Mouse (Mus musculus) forebrain, embryonic 16.5 days (tissue): ENCODE measurements around the gene Arhgap25. TPM values are rescaled to one million over a fixed set of nuclear protein-coding genes. Genes with fewer than 3 reads are reported as not detected.
A peak's percentile ranks its signal among the peaks of the same experiment; 100 is the strongest.

ENCODE experiments used
- ATAC-seq: fragments of 200-750 bp; cut with Nextera tagmentation; 2 replicates; pipeline ENCODE4 v1.8.0; 2017; ENCODE audit warnings: mild to moderate bottlenecking, moderate library complexity
- H3K27ac ChIP-seq: fragments of 300-500 bp; sonication (generic); 2 replicates; pipeline ENCODE4 v1.5.1; 2014; ENCODE audit warnings: low read length, control low read depth
- H3K27me3 ChIP-seq: fragments of 300-500 bp; sonication (generic); replicated peaks from 2 replicates; pipeline ENCODE4 v1.6.1; 2014; ENCODE audit warnings: low read length; ENCODE audit not compliant: control insufficient read depth, insufficient read depth
- H3K36me3 ChIP-seq: fragments of 300-500 bp; sonication (generic); 2 replicates; pipeline ENCODE4 v1.6.1; 2014; ENCODE audit not compliant: control insufficient read depth, insufficient read depth
- H3K4me1 ChIP-seq: fragments of 300-500 bp; sonication (generic); replicated peaks from 2 replicates; pipeline ENCODE4 v1.6.1; 2014; ENCODE audit warnings: low read length; ENCODE audit not compliant: control insufficient read depth, insufficient read depth
- H3K4me2 ChIP-seq: fragments of 300-500 bp; sonication (generic); 2 replicates; pipeline ENCODE4 v1.6.1; 2014; ENCODE audit warnings: mild to moderate bottlenecking, low read length, control low read depth
- H3K4me3 ChIP-seq: fragments of 300-500 bp; sonication (generic); replicated peaks from 2 replicates; pipeline ENCODE4 v1.5.1; 2014; ENCODE audit warnings: mild to moderate bottlenecking, low read length, control low read depth
- H3K9ac ChIP-seq: fragments of 300-500 bp; sonication (generic); replicated peaks from 2 replicates; pipeline ENCODE4 v1.6.1; 2014; ENCODE audit warnings: low read depth, low read length, control low read depth
- H3K9me3 ChIP-seq: fragments of 300-500 bp; sonication (generic); 2 replicates; pipeline ENCODE4 v1.6.1; 2016; ENCODE audit warnings: low read length; ENCODE audit not compliant: control insufficient read depth
- WGBS: fragments of 180-500 bp; shearing (Covaris S2); extraction: QIAGEN DNeasy Blood & Tissue Kit; methylation state at CpG from one replicate; pipeline ENCODE4 v1.1.7; 2014; 5-methylcytosine and 5-hydroxymethylcytosine counted together
- polyA plus RNA-seq: library from polyadenylated mRNA; unstranded; fragments of >200 nt; fragmentation: Nextera tagmentation; extraction: Ambion mirVana; gene quantifications from 2 replicates; pipeline ENCODE4 v1.2.1, GENCODE M21; 2015

Arhgap25 gene
- polyA plus RNA-seq, 1 experiment from 2014 or later: 2.2 TPM

DNA sequence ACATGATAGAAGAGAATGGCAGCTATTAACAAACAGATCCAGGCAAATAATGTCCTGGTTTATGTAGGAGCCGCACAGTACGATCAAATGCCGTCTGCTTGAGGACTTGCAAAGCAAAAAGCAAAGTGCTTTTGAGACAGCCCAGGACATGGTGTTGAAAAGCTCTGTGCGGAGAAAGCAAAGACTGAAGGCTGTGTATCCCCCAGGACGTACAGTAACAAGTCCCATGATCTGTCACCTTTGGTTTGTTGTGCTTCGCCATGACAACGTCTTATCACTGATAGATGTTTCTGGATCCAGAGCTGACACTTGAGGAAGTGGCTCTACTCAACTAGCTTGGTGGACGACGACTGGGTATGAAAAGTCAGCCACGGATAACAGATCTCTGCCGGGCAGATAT is 89.8 kb downstream of the Arhgap25 start:
- H3K4me2 ChIP-seq: no peak overlapping the region
- no peak for ATAC-seq
- H3K9me3 ChIP-seq: no peaks in the 10 kb centered on the region
- 93% methylated on average over 11 of the region's 11 CpGs for WGBS
- no peaks in the 10 kb centered on the region for H3K36me3 ChIP-seq
- no peaks in the 10 kb centered on the region for H3K27me3 ChIP-seq
- H3K4me3 ChIP-seq: no peak overlapping the region
- H3K9ac ChIP-seq: no peak overlapping the region
- H3K27ac ChIP-seq: no peak overlapping the region
- no peaks in the 10 kb centered on the region for H3K4me1 ChIP-seq

DNA sequence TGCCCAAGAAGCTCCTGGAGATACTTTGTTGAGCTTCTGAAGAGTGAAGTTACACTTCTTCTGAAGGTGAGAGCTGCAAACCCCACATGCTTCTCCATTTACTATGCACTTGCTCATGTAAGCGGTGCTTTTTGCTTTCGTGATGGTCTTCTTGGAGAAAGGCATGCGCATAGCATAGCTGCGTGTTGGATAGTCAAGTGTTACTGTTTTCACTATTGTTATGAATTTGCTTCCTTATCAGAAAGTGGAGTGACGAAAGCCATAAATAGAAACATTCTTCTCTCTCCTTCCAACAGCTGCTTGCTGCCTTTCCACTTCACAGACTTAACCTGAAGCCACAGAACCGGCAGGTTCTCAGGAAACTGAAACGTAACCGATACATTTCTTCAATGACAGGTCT is 96.3 kb downstream of the Arhgap25 start:
- Histone ChIP-seq H3K4me3 (no peak overlapping the region), H3K4me2 (no peak overlapping the region), H3K9me3 (no peaks in the 10 kb centered on the region), H3K27ac (no peak overlapping the region), H3K36me3 (no peaks in the 10 kb centered on the region), H3K4me1 (no peaks in the 10 kb centered on the region), H3K27me3 (no peaks in the 10 kb centered on the region), H3K9ac (no peak overlapping the region)
- ATAC-seq: no peak
- WGBS: 86% methylated on average over 8 of the region's 8 CpGs

DNA sequence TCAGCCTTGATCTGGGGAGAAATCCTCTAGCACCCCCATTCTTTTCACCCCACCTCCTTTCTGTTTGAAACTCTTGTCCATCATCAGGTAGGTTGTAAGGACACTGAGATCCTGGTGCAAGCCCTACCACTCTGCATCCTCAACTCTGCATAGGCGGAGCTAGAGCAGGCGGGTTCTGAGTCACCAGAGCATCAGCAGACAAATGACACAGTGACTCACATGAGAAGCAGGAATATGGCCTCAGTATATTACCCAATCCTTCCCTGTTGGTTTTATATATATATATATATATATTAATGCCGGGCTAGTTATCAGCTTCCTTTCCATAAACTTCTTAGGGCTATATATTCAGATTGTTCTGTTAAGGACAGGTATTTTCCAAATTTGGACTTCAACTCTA is 97.3 kb downstream of the Arhgap25 start:
- Histone ChIP-seq H3K9ac (no peak overlapping the region), H3K4me2 (no peak overlapping the region), H3K4me3 (no peak overlapping the region), H3K36me3 (no peaks in the 10 kb centered on the region), H3K4me1 (no peaks in the 10 kb centered on the region), H3K9me3 (no peaks in the 10 kb centered on the region), H3K27me3 (no peaks in the 10 kb centered on the region), H3K27ac (no peak overlapping the region)
- 96% methylated on average over 3 of the region's 3 CpGs for WGBS
- no peak for ATAC-seq

DNA sequence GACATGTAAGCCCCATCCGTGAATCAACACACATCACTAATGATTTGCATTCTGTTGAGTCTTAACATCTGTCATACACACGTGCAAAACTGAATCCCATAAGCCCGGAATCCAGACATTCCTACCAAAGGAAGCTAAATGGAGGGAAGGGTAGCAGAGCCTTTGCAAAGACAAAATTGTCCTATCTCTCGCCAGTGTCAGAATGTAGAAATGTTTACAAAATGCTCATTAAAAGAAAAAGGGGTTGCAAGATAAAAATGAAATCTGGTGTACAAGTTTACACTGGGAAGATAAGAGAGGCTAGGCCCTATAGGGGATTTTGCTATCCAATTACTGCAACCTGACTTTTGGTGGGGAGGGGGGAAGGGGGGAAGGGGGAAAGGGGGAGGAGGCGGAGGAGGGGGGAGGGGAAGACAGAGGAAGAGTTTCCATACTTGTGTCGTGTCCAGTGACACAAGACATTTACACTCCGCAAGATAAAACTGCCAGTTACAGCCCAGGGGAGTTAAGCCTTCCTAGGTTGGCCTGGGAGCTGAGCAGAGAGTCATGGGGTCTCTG is 104.5 kb downstream of the Arhgap25 start, which contains the start of gene Bmp10:
TSS of gene Bmp10 (plus strand) at position 508 of the 558 bp plus-strand sequence.
- ATAC-seq: no peak
- 0 out of 2 replicates have a peak, but pooled peaks cover 3% of the 10 kb centered on the region for H3K4me1 ChIP-seq
- no peak within 1 kb of the TSS for H3K9ac ChIP-seq
- 86% methylated on average over 7 of the region's 7 CpGs for WGBS
- no peak within 1 kb of the TSS for H3K4me3 ChIP-seq
- H3K27ac ChIP-seq: no peak within 1 kb of the TSS
- H3K27me3 ChIP-seq: no peaks in the 10 kb centered on the region
- no peaks in the 10 kb centered on the region for H3K36me3 ChIP-seq
- no peaks in the 10 kb centered on the region for H3K9me3 ChIP-seq
- no peak within 1 kb of the TSS for H3K4me2 ChIP-seq

DNA sequence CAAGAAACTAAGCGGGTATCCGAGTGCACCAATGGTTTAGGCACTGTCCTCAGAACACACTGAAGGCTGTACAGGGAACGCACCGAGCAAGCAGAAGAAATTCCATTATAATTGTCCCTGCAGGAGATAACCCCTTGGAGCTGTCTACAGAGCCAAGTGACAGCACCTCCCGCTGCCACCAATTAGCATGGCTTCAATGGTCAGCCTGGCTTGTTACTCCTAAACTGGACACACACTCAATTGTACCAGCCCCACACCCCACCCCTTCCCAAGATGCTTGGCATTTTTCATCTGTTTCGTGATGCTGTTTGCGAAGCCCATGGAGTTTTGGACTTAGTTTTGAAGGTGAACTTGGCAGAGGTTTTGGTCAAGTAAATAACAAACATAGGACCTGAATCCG is 105.4 kb downstream of the Arhgap25 start:
- Histone ChIP-seq H3K27ac (no peak overlapping the region), H3K27me3 (no peaks in the 10 kb centered on the region), H3K4me3 (no peak overlapping the region), H3K36me3 (no peaks in the 10 kb centered on the region), H3K4me2 (no peak overlapping the region), H3K9ac (no peak overlapping the region), H3K4me1 (0 out of 2 replicates have a peak, but pooled peaks cover 3% of the 10 kb centered on the region), H3K9me3 (no peaks in the 10 kb centered on the region)
- ATAC-seq: no peak
- 35% methylated on average over 8 of the region's 8 CpGs for WGBS

DNA sequence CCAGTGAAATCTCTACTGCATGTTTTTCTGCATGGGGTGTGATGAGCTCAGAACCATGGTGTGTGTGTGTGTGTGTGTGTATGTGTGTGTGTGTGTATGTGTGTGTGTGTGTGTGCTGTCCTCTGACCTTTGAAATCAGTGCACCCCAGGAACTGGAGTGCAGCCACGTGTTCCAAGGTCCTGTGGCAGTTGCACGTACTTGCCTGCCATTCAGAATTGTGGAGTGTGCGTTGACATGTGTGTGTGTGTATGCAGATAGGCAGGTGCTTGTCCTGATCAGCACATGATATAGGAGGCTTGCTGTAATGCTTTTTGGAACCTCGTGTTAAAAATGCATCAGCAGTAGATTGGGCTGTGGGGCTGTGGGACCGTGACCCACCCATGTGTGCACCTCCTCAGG is 106.1 kb downstream of the Arhgap25 start:
- Histone ChIP-seq H3K9me3 (no peaks in the 10 kb centered on the region), H3K4me2 (no peak overlapping the region), H3K4me1 (0 out of 2 replicates have a peak, but pooled peaks cover 3% of the 10 kb centered on the region), H3K36me3 (no peaks in the 10 kb centered on the region), H3K27me3 (no peaks in the 10 kb centered on the region), H3K27ac (no peak overlapping the region), H3K9ac (no peak overlapping the region), H3K4me3 (no peak overlapping the region)
- 77% methylated on average over 5 of the region's 5 CpGs for WGBS
- no peak for ATAC-seq

DNA sequence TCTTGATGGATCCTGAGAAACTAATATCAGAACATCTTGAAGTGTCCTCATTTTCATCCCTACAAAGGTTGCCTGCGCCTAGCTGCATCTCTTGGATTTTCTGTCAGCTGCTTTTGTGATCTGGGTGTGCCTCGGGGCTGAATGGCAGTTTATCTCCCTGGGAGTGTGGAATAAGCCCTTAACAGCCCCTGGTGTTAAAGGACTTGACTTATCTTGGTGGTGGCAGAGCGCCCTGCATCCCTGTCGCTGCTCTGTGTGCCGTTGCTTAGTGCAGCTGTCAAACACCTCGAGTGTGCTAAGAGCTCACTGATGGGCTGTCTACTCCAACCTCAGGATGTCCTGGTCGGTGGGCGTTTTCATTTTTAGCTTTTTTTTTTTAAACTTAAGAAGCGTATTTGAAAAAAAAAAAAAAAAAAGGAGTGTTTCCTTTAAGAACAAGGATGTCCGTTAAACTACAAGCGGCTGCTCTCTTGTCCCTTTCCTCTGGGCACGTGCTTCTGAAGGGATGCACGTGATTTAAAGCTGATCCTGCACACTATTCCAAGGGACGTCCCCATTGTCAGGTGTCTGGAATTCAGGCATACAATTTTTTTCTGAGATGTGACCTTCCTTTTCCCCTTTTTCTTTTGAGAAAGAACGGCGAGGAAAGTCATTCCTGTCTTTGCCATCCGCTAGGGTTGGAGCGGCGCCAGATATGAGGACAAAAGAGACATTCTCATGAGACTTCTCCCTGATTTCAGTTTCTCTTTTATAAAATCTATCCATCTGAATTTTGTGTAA is 108.8 kb downstream of the Arhgap25 start:
- Histone ChIP-seq H3K4me1 (0 out of 2 replicates have a peak, but pooled peaks cover 3% of the 10 kb centered on the region), H3K36me3 (no peaks in the 10 kb centered on the region), H3K9me3 (no peaks in the 10 kb centered on the region), H3K27ac (no peak overlapping the region), H3K4me2 (peak overlapping the region; percentile 13), H3K4me3 (peak overlapping the region; percentile 10), H3K9ac (no peak overlapping the region), H3K27me3 (no peaks in the 10 kb centered on the region)
- no peak; the same call in 1 of the 2 replicates for ATAC-seq
- 46% methylated on average over 19 of the region's 19 CpGs for WGBS

DNA sequence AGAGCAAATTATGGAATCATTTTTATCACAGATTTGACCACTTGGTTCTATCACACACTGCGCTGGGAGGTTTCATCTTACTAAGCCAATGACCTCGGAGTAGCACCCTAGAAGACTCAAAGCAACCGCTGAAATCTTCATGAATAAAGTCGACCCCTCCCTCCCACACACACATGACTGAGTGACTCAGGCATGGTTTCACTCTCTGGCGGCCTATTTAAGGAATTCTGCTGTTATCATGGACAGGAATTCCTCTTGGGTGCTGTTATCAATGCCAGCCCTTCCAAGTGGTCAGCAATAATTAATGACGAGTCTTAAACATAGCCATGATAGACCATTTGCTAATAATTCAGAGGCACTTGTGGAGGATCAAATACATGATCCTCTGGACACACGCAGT is 110.8 kb downstream of the Arhgap25 start:
- 92% methylated on average over 7 of the region's 7 CpGs for WGBS
- H3K27me3 ChIP-seq: no peaks in the 10 kb centered on the region
- no peak for ATAC-seq
- H3K9me3 ChIP-seq: no peaks in the 10 kb centered on the region
- no peaks in the 10 kb centered on the region for H3K36me3 ChIP-seq
- H3K27ac ChIP-seq: no peak overlapping the region
- H3K4me3 ChIP-seq: no peak overlapping the region
- H3K4me1 ChIP-seq: 0 out of 2 replicates have a peak, but pooled peaks cover 3% of the 10 kb centered on the region
- H3K9ac ChIP-seq: no peak overlapping the region
- no peak overlapping the region for H3K4me2 ChIP-seq

DNA sequence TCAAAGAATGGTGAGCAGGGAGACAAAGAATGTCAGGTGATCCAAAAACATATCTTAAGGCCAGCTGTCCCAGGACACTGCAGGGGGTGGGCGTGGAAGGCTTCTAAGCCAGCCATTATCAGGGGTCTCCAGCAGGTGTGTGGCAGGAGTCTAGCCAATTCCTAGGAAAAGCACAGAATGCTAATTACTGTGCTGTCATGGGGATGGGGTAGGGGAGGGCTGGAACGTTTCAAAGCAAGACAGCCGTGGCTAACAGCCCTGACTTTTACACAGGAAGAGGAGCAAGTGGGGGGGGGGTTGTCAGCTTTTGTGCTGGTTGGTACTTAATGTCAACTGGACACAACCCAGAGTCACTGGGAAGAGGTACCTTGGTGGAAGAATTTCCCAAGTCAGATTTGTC is 121.0 kb downstream of the Arhgap25 start:
- Histone ChIP-seq H3K9me3 (no peaks in the 10 kb centered on the region), H3K27ac (no peak overlapping the region), H3K27me3 (no peaks in the 10 kb centered on the region), H3K9ac (no peak overlapping the region), H3K4me3 (no peak overlapping the region), H3K4me1 (no peaks in the 10 kb centered on the region), H3K36me3 (no peaks in the 10 kb centered on the region), H3K4me2 (no peak overlapping the region)
- ATAC-seq: no peak
- 28% methylated on average over 3 of the region's 3 CpGs for WGBS
